23 mouse cellular contexts compared by ENCODE assay signal in genomic region chr5:38882635-38883034, GRCm38 (mm10). TPM values are rescaled to one million over a fixed set of nuclear protein-coding genes. Genes with fewer than 3 reads are reported as not detected.
DNase-seq lines count a peak whose midpoint lies in the region; ATAC-seq and TF ChIP-seq lines count a peak whose summit lies in the region.
"Not testable (repeated sequence)": the region's sequence is repeated elsewhere in the genome, so short reads cannot be mapped to it uniquely, and the experiment has no call there.
"Had no signal": no experiment of that assay in that cellular context is flagged by ENCODE, and none has a peak within 500 bp of the region (broad histone marks: within the 10 kb centered on the region; RNA-seq: fewer than 3 reads in every experiment).

No protein-coding gene starts in this region.

- not testable (repeated sequence) for H3K27me3 ChIP-seq in forebrain, embryonic 13.5 days; forebrain, embryonic 16.5 days (replicated peaks; ENCODE audit: control insufficient read depth, insufficient read depth, low read length); hindbrain, embryonic 15.5 days

- not testable (repeated sequence) for H3K4me1 ChIP-seq in cortical plate, adult 2 months (ENCODE audit: control insufficient read depth, insufficient read depth, low read length); forebrain, embryonic 13.5 days; hindbrain, embryonic 15.5 days (replicated peaks)
- peaks cover 16% of the 10 kb centered on the region for H3K4me1 ChIP-seq in forebrain, embryonic 16.5 days (replicated peaks; ENCODE audit: control insufficient read depth, insufficient read depth, low read length)

- intact Hi-C loops in left cerebral cortex, adult 2 months (cut with DNase I) = loop anchor here (5.0 kb wide), 3 partner anchors 95 to 760 kb away; no protein-coding TSS in a partner anchor

- not testable (repeated sequence) for TF ChIP-seq CTCF in cortical plate, adult 2 months (IDR thresholded peaks at IDR 0.05; ENCODE audit: extremely low read depth, insufficient read depth, low read length); left cerebral cortex, adult 2 months (IDR thresholded peaks at IDR 0.05)

- not testable (repeated sequence) for TF ChIP-seq POLR2A in cortical plate, adult 2 months (IDR thresholded peaks at IDR 0.05; ENCODE audit: extremely low read depth, insufficient read depth, low read length)

- not testable (repeated sequence) for ATAC-seq in forebrain, embryonic 13.5 days
- 0 out of 2 replicates have a peak, but pooled peaks have one; percentile 29 for ATAC-seq in forebrain, embryonic 16.5 days
- peak; percentile 50; the same call in 1 of the 2 replicates for ATAC-seq in hindbrain, embryonic 15.5 days (ENCODE audit: low FRiP score, low read depth)

- not testable (repeated sequence) for H3K4me2 ChIP-seq in forebrain, embryonic 13.5 days; forebrain, embryonic 16.5 days (ENCODE audit: low read length); hindbrain, embryonic 15.5 days

- DNase-seq in brain, adult 2 months (ENCODE audit: low read depth, low spot score) = peak; percentile 47
- not testable (repeated sequence) for DNase-seq in left cerebral cortex, adult 2 months (ENCODE audit: extremely low spot score in 1 of 2, low spot score in 2 of 2)

- H3K27ac ChIP-seq in cortical plate, adult 2 months (ENCODE audit: insufficient read depth, low read length) = peak overlapping the region; percentile 71; the same call in 1 of the 2 replicates
- peak overlapping the region; percentile 76 for H3K27ac ChIP-seq in forebrain, embryonic 13.5 days
- H3K27ac ChIP-seq in forebrain, embryonic 16.5 days (ENCODE audit: low read length) = peak overlapping the region; percentile 66
- not testable (repeated sequence) for H3K27ac ChIP-seq in hindbrain, embryonic 15.5 days (replicated peaks)
- H3K27ac ChIP-seq in left cerebral cortex, adult 2 months = peak overlapping the region; percentile 82

- not testable (repeated sequence) for H3K9me3 ChIP-seq in forebrain, embryonic 13.5 days (replicated peaks); forebrain, embryonic 16.5 days (ENCODE audit: control insufficient read depth, low read length); hindbrain, embryonic 15.5 days

- H3K4me3 ChIP-seq in cortical plate, adult 2 months (ENCODE audit: insufficient read depth, low read length); forebrain, embryonic 13.5 days; forebrain, embryonic 16.5 days (replicated peaks; ENCODE audit: low read length); hindbrain, embryonic 15.5 days; left cerebral cortex, adult 2 months: not testable (repeated sequence)

- H3K36me3 ChIP-seq in forebrain, embryonic 13.5 days (ENCODE audit: poor library complexity, severe bottlenecking); forebrain, embryonic 16.5 days (ENCODE audit: control insufficient read depth, insufficient read depth); hindbrain, embryonic 15.5 days: not testable (repeated sequence)

- 88% methylated on average over 1 of the region's 1 CpGs for WGBS in forebrain, embryonic 13.5 days
- 87% methylated on average over 1 of the region's 1 CpGs for WGBS in forebrain, embryonic 16.5 days
- WGBS in hindbrain, embryonic 15.5 days = 94% methylated on average over 1 of the region's 1 CpGs

- not testable (repeated sequence) for H3K9ac ChIP-seq in forebrain, embryonic 13.5 days; forebrain, embryonic 16.5 days (replicated peaks; ENCODE audit: low read depth, low read length); hindbrain, embryonic 15.5 days

RNA-seq across cellular contexts. Expression of gene Clnk, which starts 6.0 kb away (rescaled TPM):
- polyA plus RNA-seq in cortical plate, adult 2 months (2012; rRNA removed) = 0.06 and 0.08 TPM in 2 replicates
- polyA plus RNA-seq in forebrain, embryonic 13.5 days (2015; fragmentation: Nextera tagmentation; extraction: Ambion mirVana) = 0.22 TPM in 1 of 2 replicates, not detected in the other
- polyA plus RNA-seq in forebrain, embryonic 16.5 days (2015; fragmentation: Nextera tagmentation; extraction: Ambion mirVana) = 0.16 TPM in 1 of 2 replicates, not detected in the other
- 0.09 and 0.12 TPM in 2 replicates for polyA plus RNA-seq in hindbrain, embryonic 15.5 days (2015; fragmentation: Nextera tagmentation; extraction: Ambion mirVana)
- under 1 TPM; 0.20 to 0.26 TPM for total RNA-seq in left cerebral cortex, adult 2 months (2021)
- total RNA-seq: adrenal gland, adult 2 months; adrenal gland, postnatal 14 days; adrenal gland, postnatal 4 days; CH12.LX; G1E; gastrocnemius, adult 2 months; gastrocnemius, postnatal 14 days; gastrocnemius, postnatal 4 days; heart, adult 8-10 months; heart, postnatal 25 days; hindbrain, postnatal 0 days had no signal
- polyA plus RNA-seq: adrenal gland, adult 2 months; embryonic facial prominence, embryonic 13.5 days; G1E; heart, embryonic 11.5 days; heart, embryonic 14.5 days; heart, postnatal 0 days; hindbrain, postnatal 0 days; inflammation-experienced regulatory T-cells, adult 6 months; kidney, embryonic 14.5 days had no signal
